Mouse (Mus musculus) embryonic facial prominence, embryonic 15.5 days (tissue): ENCODE measurements around the gene Zc3h7b. TPM values are rescaled to one million over a fixed set of nuclear protein-coding genes. Genes with fewer than 3 reads are reported as not detected.
A peak's percentile ranks its signal among the peaks of the same experiment; 100 is the strongest.

Source experiments
- ATAC-seq: fragments of 200-750 bp; cut with Nextera tagmentation; 2 replicates; pipeline ENCODE4 v1.8.0; 2017; ENCODE audit warnings: low read depth, moderate TSS enrichment; ENCODE audit not compliant: insufficient number of reproducible peaks, low FRiP score, low TSS enrichment
- H3K27ac ChIP-seq: fragments of 300-500 bp; sonication (generic); replicated peaks from 2 replicates; pipeline ENCODE4 v1.5.1; 2015; ENCODE audit warnings: mild to moderate bottlenecking, inconsistent platforms
- H3K27me3 ChIP-seq: fragments of 300-500 bp; sonication (generic); 2 replicates; pipeline ENCODE4 v1.6.1; 2015; ENCODE audit warnings: inconsistent platforms
- H3K36me3 ChIP-seq: fragments of 300-500 bp; sonication (generic); 2 replicates; pipeline ENCODE4 v1.6.1; 2015; ENCODE audit warnings: mild to moderate bottlenecking, inconsistent platforms
- H3K4me1 ChIP-seq: fragments of 300-500 bp; sonication (generic); 2 replicates; pipeline ENCODE4 v1.6.1; 2015; ENCODE audit warnings: inconsistent platforms
- H3K4me2 ChIP-seq: fragments of 300-500 bp; sonication (generic); replicated peaks from 2 replicates; pipeline ENCODE4 v1.6.1; 2015; ENCODE audit warnings: mild to moderate bottlenecking, inconsistent platforms
- H3K4me3 ChIP-seq: fragments of 300-500 bp; sonication (generic); replicated peaks from 2 replicates; pipeline ENCODE4 v1.5.1; 2015; ENCODE audit warnings: mild to moderate bottlenecking, inconsistent platforms
- H3K9ac ChIP-seq: fragments of 300-500 bp; sonication (generic); 2 replicates; pipeline ENCODE4 v1.6.1; 2015; ENCODE audit warnings: inconsistent platforms
- H3K9me3 ChIP-seq: fragments of 300-500 bp; sonication (generic); replicated peaks from 2 replicates; pipeline ENCODE4 v1.6.1; 2016; ENCODE audit warnings: inconsistent platforms
- WGBS: fragments of 180-500 bp; shearing (Covaris S2); methylation state at CpG from one replicate; pipeline ENCODE4 v1.1.7; 2015; 5-methylcytosine and 5-hydroxymethylcytosine counted together
- polyA plus RNA-seq: library from polyadenylated mRNA; unstranded; fragments of >200 nt; fragmentation: Nextera tagmentation; extraction: Ambion mirVana; gene quantifications from 2 replicates; pipeline ENCODE4 v1.2.1, GENCODE M21; 2015

Gene Zc3h7b
- polyA plus RNA-seq, 1 experiment from 2014 or later: 29.5 TPM

DNA sequence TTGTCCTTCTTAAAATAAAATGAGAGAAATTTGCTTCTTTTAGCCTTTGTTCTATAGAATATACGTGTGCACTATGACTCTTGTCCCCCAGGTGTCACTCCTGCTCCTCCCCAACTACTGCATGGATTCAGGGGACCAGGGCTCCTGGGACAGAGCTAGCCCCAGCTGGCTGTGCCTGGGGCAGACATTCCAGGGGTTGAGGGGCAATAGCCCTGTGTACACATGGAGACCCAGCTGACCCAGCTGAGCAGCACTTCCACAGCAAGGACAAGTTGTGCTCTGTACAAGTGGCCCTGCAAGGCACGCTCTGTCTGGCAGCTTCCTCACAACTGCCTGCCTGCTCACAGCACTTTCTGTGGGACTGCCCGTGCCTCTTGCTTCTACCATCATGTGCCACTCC, 51.4 kb downstream of the Zc3h7b start:
- H3K4me2 ChIP-seq: no peak overlapping the region
- H3K36me3 ChIP-seq: peaks cover 34% of the 10 kb centered on the region
- ATAC-seq: no peak
- no peaks in the 10 kb centered on the region for H3K9me3 ChIP-seq
- no peaks in the 10 kb centered on the region for H3K4me1 ChIP-seq
- H3K27ac ChIP-seq: no peak overlapping the region
- no peak overlapping the region for H3K4me3 ChIP-seq
- H3K27me3 ChIP-seq: no peaks in the 10 kb centered on the region
- H3K9ac ChIP-seq: no peak overlapping the region
- WGBS: 60% methylated on average over 3 of the region's 3 CpGs

DNA sequence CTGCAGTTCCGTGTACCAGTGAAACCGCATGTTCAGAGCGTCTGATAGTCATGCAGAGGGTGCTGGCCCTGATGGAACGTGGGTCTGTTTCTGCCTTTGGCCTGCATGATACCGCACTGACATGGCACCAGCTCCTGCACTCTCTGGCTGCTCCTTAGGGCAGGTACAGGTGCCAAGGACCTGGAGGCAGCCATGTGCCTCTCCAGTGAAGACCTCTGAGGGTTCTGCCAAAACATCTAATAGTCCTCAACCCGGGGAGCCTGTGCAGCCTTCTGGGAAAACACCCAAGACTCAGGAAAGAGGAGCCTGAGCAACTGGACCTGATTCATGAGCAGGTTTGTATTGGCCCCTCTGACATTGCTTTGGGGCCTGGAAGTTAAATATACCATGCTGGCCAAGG, 53.0 kb downstream of the Zc3h7b start:
- Histone ChIP-seq H3K9me3 (no peaks in the 10 kb centered on the region), H3K36me3 (peaks cover 18% of the 10 kb centered on the region), H3K27ac (no peak overlapping the region), H3K27me3 (no peaks in the 10 kb centered on the region), H3K4me2 (no peak overlapping the region), H3K9ac (no peak overlapping the region), H3K4me1 (peaks cover 15% of the 10 kb centered on the region), H3K4me3 (no peak overlapping the region)
- WGBS: 88% methylated on average over 6 of the region's 6 CpGs
- no peak for ATAC-seq

DNA sequence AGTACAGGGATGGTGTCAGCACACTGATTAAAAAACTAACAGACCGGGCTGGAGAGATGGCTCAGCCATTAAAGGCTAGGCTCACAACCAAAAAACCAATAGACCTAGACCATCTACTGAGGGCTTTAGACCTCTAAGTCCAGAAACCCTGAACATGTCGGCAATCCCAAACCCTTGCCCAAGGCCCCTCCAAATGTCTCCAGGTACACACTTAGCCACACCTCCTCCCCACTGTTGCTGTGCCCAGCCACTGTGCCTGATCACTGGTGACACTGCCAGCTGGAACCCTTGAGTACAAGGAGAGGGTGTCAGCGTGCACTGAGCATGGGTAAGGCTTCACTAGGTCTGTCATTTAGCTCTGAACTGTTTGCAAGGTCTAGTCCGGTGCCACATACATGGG, 53.6 kb downstream of the Zc3h7b start:
- H3K4me3 ChIP-seq: no peak overlapping the region
- H3K4me2 ChIP-seq: no peak overlapping the region
- ATAC-seq: no peak
- 87% methylated on average over 4 of the region's 4 CpGs for WGBS
- no peaks in the 10 kb centered on the region for H3K9me3 ChIP-seq
- H3K27ac ChIP-seq: no peak overlapping the region
- peaks cover 13% of the 10 kb centered on the region for H3K36me3 ChIP-seq
- peaks cover 20% of the 10 kb centered on the region for H3K4me1 ChIP-seq
- H3K27me3 ChIP-seq: no peaks in the 10 kb centered on the region
- H3K9ac ChIP-seq: no peak overlapping the region

DNA sequence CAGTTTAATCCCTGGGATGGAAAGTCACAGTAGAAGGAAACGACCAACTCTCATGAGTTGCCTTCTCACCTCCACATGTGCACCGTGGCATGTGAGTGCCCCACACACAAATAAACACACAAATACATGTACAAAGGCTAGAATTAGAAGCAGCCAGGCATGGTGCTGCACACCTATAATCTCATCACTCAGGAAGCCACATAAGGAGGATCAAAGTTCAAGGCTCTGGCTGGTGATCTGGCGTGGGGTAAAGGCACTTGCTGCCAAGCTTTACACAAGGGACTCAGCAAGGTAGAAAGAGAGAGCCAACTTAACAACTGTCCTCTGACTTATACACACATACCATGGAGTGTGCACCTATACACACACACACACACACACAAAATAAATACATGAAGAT, 55.5 kb downstream of the Zc3h7b start:
- H3K27ac ChIP-seq: no peak overlapping the region
- H3K4me1 ChIP-seq: peaks cover 40% of the 10 kb centered on the region
- no peak overlapping the region for H3K4me3 ChIP-seq
- H3K9ac ChIP-seq: no peak overlapping the region
- H3K36me3 ChIP-seq: no peaks in the 10 kb centered on the region
- 72% methylated on average over 3 of the region's 3 CpGs for WGBS
- no peak for ATAC-seq
- H3K4me2 ChIP-seq: no peak overlapping the region
- no peaks in the 10 kb centered on the region for H3K9me3 ChIP-seq
- H3K27me3 ChIP-seq: no peaks in the 10 kb centered on the region

DNA sequence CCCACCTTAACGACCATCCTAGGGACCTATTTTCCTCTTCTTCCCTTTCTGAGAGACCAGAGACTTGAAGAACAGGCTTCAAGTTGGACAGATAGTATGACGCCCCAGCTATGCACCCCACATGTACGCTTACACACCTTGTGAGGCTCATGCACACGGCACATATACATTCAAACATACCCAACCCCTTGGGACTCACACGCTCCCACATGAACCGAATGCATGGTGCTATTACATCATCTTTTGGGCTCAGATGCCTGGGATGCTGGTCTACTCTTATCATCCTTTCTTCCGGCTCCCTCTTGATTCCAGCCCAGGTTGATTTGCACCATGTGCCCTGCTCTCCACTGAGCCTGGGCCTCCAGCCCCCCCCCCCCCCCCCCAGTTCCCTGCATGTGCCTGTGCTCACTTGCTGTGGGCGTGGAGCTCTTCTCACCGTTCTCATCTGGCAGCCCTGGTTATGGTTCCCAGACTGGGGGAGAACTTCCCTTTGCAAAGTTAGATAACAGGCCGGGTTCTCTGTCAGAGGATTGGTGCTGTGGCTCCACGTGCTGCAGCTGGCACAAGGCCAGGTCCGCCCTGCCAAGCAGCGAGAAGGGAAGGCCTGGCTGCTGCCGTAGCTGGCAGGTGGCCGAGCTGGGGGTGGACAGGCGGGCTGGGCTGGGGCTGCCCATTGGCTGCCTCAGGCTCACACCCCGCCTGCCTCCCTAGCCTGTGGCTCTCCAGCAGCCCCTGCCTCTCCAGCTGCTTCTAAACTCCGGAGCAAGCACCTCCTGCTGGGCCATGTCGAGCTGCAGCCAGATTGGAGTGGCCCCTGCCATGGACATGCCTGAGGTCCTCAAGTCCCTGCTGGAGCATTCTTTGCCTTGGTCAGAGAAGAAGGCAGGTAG, 57.4 kb downstream of the Zc3h7b start, which contains the start of gene Tef:
Gene Tef, plus strand, starts transcription at position 421 of the 890 bp plus-strand sequence.
- Histone ChIP-seq H3K9ac (peak within 1 kb of the TSS; percentile 35), H3K4me3 (peak within 1 kb of the TSS; percentile 42), H3K36me3 (no peaks in the 10 kb centered on the region), H3K4me2 (peak within 1 kb of the TSS; percentile 71), H3K9me3 (no peaks in the 10 kb centered on the region), H3K27me3 (no peaks in the 10 kb centered on the region), H3K4me1 (peaks cover 48% of the 10 kb centered on the region), H3K27ac (peak within 1 kb of the TSS; percentile 84)
- peak; percentile 95 for ATAC-seq
- WGBS: 19% methylated on average over 19 of the region's 19 CpGs

DNA sequence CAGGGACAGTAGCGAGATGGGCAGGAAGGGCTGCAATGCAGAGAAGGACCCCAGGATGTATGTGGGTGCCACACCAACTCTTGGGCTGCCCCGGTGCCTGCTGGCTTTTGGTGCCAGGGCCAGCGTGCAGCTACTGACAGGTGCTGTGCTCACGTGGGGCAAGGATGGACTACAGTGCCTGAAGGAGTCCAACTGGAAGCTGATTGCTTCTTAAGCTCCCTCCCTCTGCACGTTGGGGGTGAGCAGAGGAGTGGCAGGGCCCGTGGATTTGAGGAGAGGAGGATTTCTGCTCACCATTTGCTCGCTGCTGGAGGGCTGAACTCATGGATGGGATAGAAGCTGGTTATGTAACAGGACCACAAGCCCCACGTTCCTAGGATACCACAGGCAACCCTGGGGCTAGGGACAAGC, 58.1 kb downstream of the Zc3h7b start:
- peaks cover 48% of the 10 kb centered on the region for H3K4me1 ChIP-seq
- H3K4me2 ChIP-seq: peak overlapping the region; percentile 71
- WGBS: 17% methylated on average over 8 of the region's 8 CpGs
- ATAC-seq: peak; percentile 47
- no peaks in the 10 kb centered on the region for H3K27me3 ChIP-seq
- peak overlapping the region; percentile 84 for H3K27ac ChIP-seq
- H3K36me3 ChIP-seq: no peaks in the 10 kb centered on the region
- peak overlapping the region; percentile 35 for H3K9ac ChIP-seq
- H3K9me3 ChIP-seq: no peaks in the 10 kb centered on the region
- peak overlapping the region; percentile 42 for H3K4me3 ChIP-seq

DNA sequence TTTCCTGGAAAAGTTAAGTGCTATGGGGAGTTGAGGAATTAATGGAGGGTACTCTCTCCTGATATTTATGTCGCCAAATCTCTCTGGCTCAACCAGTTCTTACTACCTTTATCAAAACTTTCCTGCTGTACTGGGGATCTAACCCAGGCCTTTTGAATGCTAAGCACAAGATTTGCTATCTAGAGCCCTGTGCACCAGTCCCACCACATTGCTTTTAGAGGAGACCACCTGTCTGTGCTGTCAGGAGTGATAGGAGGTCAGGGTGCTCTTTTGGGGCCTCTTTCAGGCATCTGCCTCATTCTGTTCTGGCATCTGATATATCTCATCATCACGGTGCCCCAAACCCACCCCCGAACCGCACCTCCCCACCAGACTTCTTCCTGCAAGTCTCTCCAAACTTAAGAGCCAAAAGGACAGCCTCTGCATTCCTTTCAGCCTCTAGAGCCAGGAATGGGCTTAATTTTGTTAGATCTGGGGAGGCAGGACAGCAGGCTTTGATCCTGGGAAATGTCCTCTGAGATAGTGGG, 58.6 kb downstream of the Zc3h7b start:
- H3K9me3 ChIP-seq: no peaks in the 10 kb centered on the region
- peaks cover 48% of the 10 kb centered on the region for H3K4me1 ChIP-seq
- peak overlapping the region; percentile 71 for H3K4me2 ChIP-seq
- no peaks in the 10 kb centered on the region for H3K36me3 ChIP-seq
- H3K4me3 ChIP-seq: peak overlapping the region; percentile 42
- no peak for ATAC-seq
- no peak overlapping the region for H3K9ac ChIP-seq
- 50% methylated on average over 4 of the region's 4 CpGs for WGBS
- H3K27ac ChIP-seq: peak overlapping the region; percentile 84
- no peaks in the 10 kb centered on the region for H3K27me3 ChIP-seq

DNA sequence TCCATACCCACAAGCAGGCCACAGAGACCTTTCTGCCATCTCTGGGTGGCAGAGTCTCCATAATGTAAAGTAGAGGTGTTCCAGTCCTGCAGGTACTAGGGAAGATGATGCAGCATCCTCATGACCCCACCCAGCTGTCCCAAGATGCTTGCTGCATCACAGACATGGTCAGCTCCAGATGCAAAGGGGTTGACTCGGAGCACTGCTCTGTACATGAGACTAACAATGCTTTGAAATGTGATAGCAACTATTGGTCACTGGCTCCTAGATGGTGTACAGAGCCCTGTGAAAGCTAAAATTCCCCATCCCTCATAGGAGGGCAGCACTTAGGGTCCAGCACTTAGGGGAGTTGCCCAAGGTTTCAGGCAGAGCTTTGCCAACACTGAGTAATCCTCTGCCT, 59.3 kb downstream of the Zc3h7b start:
- H3K27ac ChIP-seq: peak overlapping the region; percentile 84; the same call in 1 of the 2 replicates
- no peak overlapping the region for H3K4me3 ChIP-seq
- no peak for ATAC-seq
- H3K9me3 ChIP-seq: no peaks in the 10 kb centered on the region
- H3K4me2 ChIP-seq: peak overlapping the region; percentile 71
- H3K4me1 ChIP-seq: peaks cover 53% of the 10 kb centered on the region
- no peaks in the 10 kb centered on the region for H3K27me3 ChIP-seq
- no peaks in the 10 kb centered on the region for H3K36me3 ChIP-seq
- WGBS: 44% methylated on average over 1 of the region's 1 CpGs
- H3K9ac ChIP-seq: no peak overlapping the region

DNA sequence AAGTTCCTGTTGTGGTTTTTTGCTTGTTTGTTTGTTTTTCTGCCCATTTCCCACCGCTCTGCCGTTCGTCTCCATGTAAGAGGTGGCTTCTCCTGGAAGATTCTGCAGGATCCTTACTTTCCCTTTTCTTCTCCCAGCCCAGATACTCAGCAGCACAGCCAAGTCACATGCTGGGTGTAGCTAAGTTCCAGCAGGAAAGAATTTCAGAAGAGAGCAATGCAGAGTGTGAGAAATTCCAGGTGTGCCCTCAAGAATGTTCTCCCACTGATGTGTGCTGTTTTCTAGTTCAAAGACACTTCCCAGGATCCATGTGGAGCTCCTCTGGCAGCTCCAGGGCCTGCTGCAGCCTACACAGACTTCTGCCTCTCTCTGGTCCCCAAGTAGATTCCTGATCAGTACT, 60.0 kb downstream of the Zc3h7b start:
- no peak for ATAC-seq
- Histone ChIP-seq H3K36me3 (no peaks in the 10 kb centered on the region), H3K9ac (no peak overlapping the region), H3K4me2 (no peak overlapping the region), H3K27me3 (no peaks in the 10 kb centered on the region), H3K27ac (peak overlapping the region; percentile 84), H3K4me3 (no peak overlapping the region), H3K4me1 (peaks cover 61% of the 10 kb centered on the region), H3K9me3 (no peaks in the 10 kb centered on the region)
- WGBS: 59% methylated on average over 3 of the region's 3 CpGs

DNA sequence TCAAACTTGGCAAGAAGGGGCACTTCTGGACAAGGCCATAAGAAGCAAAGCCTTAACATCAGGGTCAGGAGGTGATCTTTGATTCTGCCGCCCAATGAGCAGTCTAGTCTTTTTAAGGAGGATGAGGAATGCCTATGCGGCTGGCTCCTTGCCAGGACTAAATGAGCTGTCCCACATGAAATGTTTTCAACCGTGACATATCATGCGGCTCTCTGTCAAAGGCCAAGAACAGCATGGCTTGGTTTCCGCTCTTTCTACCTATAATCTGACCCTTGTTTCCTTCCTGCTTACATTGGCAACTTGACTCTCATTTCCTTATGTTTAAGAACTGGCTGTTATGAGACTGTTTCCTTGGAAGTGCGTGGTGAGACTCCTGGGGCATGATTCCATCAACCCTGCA, 60.8 kb downstream of the Zc3h7b start:
- Histone ChIP-seq H3K4me2 (no peak overlapping the region), H3K4me3 (no peak overlapping the region), H3K4me1 (peaks cover 65% of the 10 kb centered on the region), H3K9me3 (no peaks in the 10 kb centered on the region), H3K27me3 (no peaks in the 10 kb centered on the region), H3K9ac (no peak overlapping the region), H3K27ac (peak overlapping the region; percentile 84), H3K36me3 (no peaks in the 10 kb centered on the region)
- WGBS: 30% methylated on average over 6 of the region's 6 CpGs
- ATAC-seq: no peak

DNA sequence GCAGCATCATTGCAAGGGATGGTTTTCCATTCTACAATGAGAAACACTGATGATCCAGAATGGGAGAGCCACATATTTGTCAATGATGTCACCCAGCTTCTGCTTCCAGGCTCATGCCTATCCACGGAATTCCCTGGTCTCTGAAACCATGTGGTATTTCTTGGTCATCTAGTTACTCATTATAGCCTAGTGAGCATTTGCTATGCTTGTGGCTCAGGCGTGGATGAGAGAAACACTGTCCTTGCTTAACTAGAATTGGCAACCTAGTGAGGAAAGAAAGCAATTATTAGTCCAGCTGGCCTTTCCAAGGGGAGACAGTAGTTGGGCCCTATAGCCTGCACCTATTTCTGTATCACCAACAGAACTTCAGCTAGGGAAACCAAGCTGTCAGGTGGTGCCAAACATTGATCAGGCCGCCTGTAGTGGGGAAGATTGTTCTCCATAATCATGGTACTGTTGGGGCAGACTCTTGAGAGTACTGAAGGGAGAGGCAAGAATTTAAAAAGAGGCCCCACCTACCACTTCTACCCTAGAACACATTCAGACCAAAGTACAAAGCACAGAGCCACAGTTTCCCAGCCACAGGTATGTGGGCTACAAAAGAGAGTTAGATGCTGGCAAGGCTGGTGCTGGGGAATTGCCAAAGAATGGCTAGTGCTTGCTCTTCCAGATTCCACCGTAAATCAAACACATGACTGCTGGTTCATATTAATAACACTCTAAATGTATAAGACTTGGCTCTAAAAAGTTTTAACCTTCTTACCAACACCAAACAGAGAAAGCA, 62.0 kb downstream of the Zc3h7b start:
- Histone ChIP-seq H3K4me2 (no peak overlapping the region), H3K27me3 (no peaks in the 10 kb centered on the region), H3K9ac (no peak overlapping the region), H3K27ac (no peak overlapping the region), H3K9me3 (no peaks in the 10 kb centered on the region), H3K4me3 (no peak overlapping the region), H3K4me1 (peaks cover 66% of the 10 kb centered on the region), H3K36me3 (no peaks in the 10 kb centered on the region)
- WGBS: 71% methylated on average over 4 of the region's 4 CpGs
- no peak for ATAC-seq
